Mouse (Mus musculus): Measurements from ENCODE around the gene Synrg.

GRCm38 (mm10) chr11:83999411-83999915, 35.2 kb downstream of the Synrg start:
- TF ChIP-seq POLR2A (IDR thresholded peaks at IDR 0.05; ENCODE audit: extremely low read depth, insufficient read depth, low read length), result no peak
- no peak for TF ChIP-seq CTCF (IDR thresholded peaks at IDR 0.05; ENCODE audit: low read depth, low read length)

Measured in liver, adult 2 months (tissue).